Mouse (Mus musculus) heart, adult 2 months (tissue): ENCODE results near the gene Tm9sf2. TPM values are rescaled to one million over a fixed set of nuclear protein-coding genes. Genes with fewer than 3 reads are reported as not detected.
A peak's percentile ranks its signal among the peaks of the same experiment; 100 is the strongest.
"Not testable (repeated sequence)": the region's sequence is repeated elsewhere in the genome, so short reads cannot be mapped to it uniquely, and the experiment has no call there.

Experiments
- DNase-seq, 2 experiments: peaks; one replicate each; pipeline ENCODE4 v3.0.0; 2021
- H3K27ac ChIP-seq: fragments of 200-600 bp; 2 replicates; pipeline ENCODE4 v1.8.1; 2022
- H3K27me3 ChIP-seq: fragments of 200-500 bp; 2 replicates; pipeline ENCODE4 v1.6.1; 2012; ENCODE audit warnings: mild to moderate bottlenecking, low read length, inconsistent platforms, mixed read lengths; ENCODE audit not compliant: control insufficient read depth, insufficient read depth
- H3K36me3 ChIP-seq: fragments of 200-500 bp; 2 replicates; pipeline ENCODE4 v1.6.1; 2012; ENCODE audit warnings: low read length, inconsistent platforms; ENCODE audit not compliant: control insufficient read depth, insufficient read depth
- H3K4me1 ChIP-seq: fragments of 200-500 bp; 2 replicates; pipeline ENCODE4 v1.6.1; 2011; ENCODE audit warnings: low read length; ENCODE audit not compliant: control insufficient read depth, insufficient read depth
- H3K4me3 ChIP-seq: fragments of 200-600 bp; 2 replicates; pipeline ENCODE4 v1.8.1; 2022
- H3K79me2 ChIP-seq: fragments of 200-500 bp; replicated peaks from 2 replicates; pipeline ENCODE4 v1.6.1; 2012; ENCODE audit warnings: mild to moderate bottlenecking, inconsistent platforms, low read length, moderate library complexity, mixed read lengths; ENCODE audit not compliant: control insufficient read depth, insufficient read depth
- H3K9ac ChIP-seq: fragments of 200-500 bp; 2 replicates; pipeline ENCODE4 v1.6.1; 2012; ENCODE audit warnings: low read depth, mild to moderate bottlenecking, control low read depth, inconsistent platforms, low read length, mixed read lengths
- CTCF ChIP-seq: fragments of 200-600 bp; IDR thresholded peaks from 2 replicates; pipeline ENCODE4 v1.8.1; 2022; ENCODE audit warnings: antibody characterized with exemption, mild to moderate bottlenecking, moderate library complexity
- EP300 ChIP-seq: fragments of 200-500 bp; IDR thresholded peaks from 2 replicates; pipeline ENCODE4 v1.6.1; 2011; ENCODE audit warnings: low read depth, low read length, control low read depth; ENCODE audit not compliant: insufficient read depth
- POLR2A ChIP-seq: fragments of 200-500 bp; IDR thresholded peaks from 2 replicates; pipeline ENCODE4 v1.6.1; 2011; ENCODE audit warnings: mild to moderate bottlenecking, low read depth, low read length, control low read depth; ENCODE audit not compliant: insufficient read depth
- WGBS: fragments of 180-500 bp; shearing (Covaris S2); methylation state at CpG from one replicate; pipeline ENCODE4 v1.1.7; 2018; 5-methylcytosine and 5-hydroxymethylcytosine counted together
- intact Hi-C: fragments of 180-260 bp; cut with DNase I; formaldehyde crosslinking; loops from one replicate; pipeline ENCODE4 v1.15.1; 2025
- polyA plus RNA-seq: library from polyadenylated mRNA; depleted of rRNA; stranded (reverse); fragments of >200 nt; gene quantifications from 2 replicates; pipeline ENCODE4 v1.2.3, GENCODE M21; 2012
- total RNA-seq, 2 experiments: library from RNA; stranded (reverse); gene quantifications; 2 replicates each; pipeline ENCODE4 v1.2.3; 2021

Gene Tm9sf2
- total and polyA plus RNA-seq, 3 experiments, result 71.0 to 143 (median 121) TPM

DNA sequence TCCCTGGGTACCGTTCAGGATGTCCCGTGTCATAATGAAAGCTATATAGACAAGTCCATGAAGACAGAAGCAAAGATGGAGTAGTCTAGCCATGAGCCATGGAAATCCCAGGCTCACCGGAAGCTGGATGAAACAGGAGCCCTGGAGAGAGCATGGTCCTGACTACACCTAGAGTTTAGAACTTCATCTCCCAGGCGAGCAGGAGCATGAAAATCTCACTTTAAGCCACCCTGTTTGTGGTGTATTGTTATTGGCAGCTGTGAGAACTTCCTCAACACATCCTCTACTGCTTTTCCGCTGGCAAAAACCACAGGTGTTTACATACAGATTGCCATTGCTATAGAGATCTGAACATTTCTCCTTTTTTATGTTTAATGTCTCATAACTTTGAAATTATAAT lies 43.2 kb upstream of the Tm9sf2 start:
- 66% methylated on average over 5 of the region's 5 CpGs for WGBS
- no peak overlapping the region for H3K4me3 ChIP-seq
- peaks cover under 1% of the 10 kb centered on the region; the same call in 1 of the 2 replicates for H3K4me1 ChIP-seq
- no peak overlapping the region for H3K9ac ChIP-seq
- intact Hi-C loops, result loop anchor here (10.0 kb wide), 1 partner anchor 811 kb away; no protein-coding TSS in a partner anchor
- no peak for DNase-seq
- H3K79me2 ChIP-seq, result no peaks in the 10 kb centered on the region
- TF ChIP-seq EP300, result no peak
- no peaks in the 10 kb centered on the region for H3K36me3 ChIP-seq
- no peak overlapping the region for H3K27ac ChIP-seq
- H3K27me3 ChIP-seq, result no peaks in the 10 kb centered on the region

DNA sequence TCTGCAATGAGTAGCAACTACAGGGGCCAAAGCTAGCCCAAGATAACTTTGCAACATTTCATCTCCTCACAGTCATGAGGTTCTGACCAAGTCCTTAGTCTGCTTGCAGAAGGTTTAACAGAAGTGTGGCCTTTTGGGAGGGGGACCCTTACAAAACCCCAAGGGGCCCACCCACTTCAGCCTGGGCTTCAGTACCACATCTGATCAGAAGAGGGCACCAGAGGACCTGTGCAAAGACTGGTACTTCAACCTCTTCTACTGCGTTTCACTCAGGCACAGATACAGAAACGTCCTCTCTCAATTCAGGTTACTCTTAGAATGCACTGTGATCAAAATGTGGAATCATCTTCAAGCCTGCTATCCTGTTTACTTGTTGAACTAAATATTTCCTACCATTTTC lies 42.3 kb upstream of the Tm9sf2 start:
- Histone ChIP-seq H3K27ac (no peak overlapping the region), H3K9ac (no peak overlapping the region), H3K36me3 (no peaks in the 10 kb centered on the region), H3K4me3 (no peak overlapping the region), H3K4me1 (peaks cover 2% of the 10 kb centered on the region; the same call in 1 of the 2 replicates), H3K79me2 (no peaks in the 10 kb centered on the region), H3K27me3 (no peaks in the 10 kb centered on the region)
- 5% methylated on average over 2 of the region's 2 CpGs for WGBS
- TF ChIP-seq CTCF (no peak; the same call in 1 of the 2 replicates), EP300 (no peak), POLR2A (no peak)
- peak; percentile 52 to 83 for DNase-seq
- intact Hi-C loops, result loop anchor here (1.0 to 10.0 kb wide), 2 partner anchors 66 to 810 kb away; no protein-coding TSS in a partner anchor

DNA sequence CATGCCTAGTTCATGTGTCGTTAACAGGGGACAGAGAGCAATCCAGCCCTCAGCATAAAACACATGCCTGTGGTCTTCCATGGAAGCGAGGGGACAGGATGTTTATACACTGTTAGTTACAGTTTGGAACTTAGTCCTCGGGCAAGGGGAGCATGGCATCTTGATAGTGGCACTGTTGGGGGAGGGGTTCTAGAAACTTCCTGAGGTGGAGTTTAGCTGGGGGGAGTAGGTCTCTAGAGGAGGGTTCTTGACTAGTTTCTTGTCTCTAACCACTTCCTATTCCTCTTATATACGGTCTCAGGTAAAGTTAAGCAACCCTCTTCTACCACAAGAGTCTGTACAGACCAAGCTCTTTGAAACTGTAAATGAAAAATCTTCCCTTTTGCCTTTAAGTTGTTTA lies 40.6 kb upstream of the Tm9sf2 start:
- intact Hi-C loops, result loop anchor here (5.0 to 10.0 kb wide), 2 partner anchors 41 to 809 kb away; partner anchors contain the start of gene Tm9sf2
- no peak overlapping the region for H3K9ac ChIP-seq
- H3K4me3 ChIP-seq, result no peak overlapping the region
- DNase-seq, result no peak
- H3K27me3 ChIP-seq, result no peaks in the 10 kb centered on the region
- TF ChIP-seq CTCF (no peak), EP300 (no peak), POLR2A (no peak)
- no peaks in the 10 kb centered on the region for H3K79me2 ChIP-seq
- H3K27ac ChIP-seq, result no peak overlapping the region
- peaks cover 4% of the 10 kb centered on the region for H3K4me1 ChIP-seq
- 49% methylated on average over 4 of the region's 4 CpGs for WGBS
- H3K36me3 ChIP-seq, result no peaks in the 10 kb centered on the region

DNA sequence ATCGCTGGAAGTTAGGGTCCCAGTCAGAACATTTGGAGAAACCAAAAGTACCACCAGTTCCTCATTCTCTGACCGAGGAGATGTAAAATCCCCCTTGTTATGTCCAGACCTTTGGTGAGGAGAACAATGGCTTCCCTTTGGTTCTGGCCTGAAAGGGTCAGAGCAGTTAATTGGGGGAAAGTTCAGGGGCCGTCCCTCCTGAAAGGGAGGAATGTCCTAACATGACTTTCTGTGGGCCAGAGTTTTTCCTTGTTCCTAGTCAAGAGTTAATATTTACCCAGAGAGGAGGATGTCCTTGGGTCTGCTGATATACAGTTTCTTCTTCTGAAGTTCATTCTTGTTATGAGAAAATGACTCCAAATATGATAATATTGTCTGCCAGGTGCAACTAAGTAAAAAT lies 38.8 kb upstream of the Tm9sf2 start:
- H3K27ac ChIP-seq, H3K36me3 ChIP-seq, H3K27me3 ChIP-seq, H3K4me1 ChIP-seq, H3K79me2 ChIP-seq, H3K9ac ChIP-seq, H3K4me3 ChIP-seq, DNase-seq: not testable (repeated sequence)
- WGBS, result 70% methylated on average over 3 of the region's 3 CpGs
- intact Hi-C loops, result loop anchor here (5.0 to 10.0 kb wide), 2 partner anchors 39 to 807 kb away; partner anchors contain the start of gene Tm9sf2

DNA sequence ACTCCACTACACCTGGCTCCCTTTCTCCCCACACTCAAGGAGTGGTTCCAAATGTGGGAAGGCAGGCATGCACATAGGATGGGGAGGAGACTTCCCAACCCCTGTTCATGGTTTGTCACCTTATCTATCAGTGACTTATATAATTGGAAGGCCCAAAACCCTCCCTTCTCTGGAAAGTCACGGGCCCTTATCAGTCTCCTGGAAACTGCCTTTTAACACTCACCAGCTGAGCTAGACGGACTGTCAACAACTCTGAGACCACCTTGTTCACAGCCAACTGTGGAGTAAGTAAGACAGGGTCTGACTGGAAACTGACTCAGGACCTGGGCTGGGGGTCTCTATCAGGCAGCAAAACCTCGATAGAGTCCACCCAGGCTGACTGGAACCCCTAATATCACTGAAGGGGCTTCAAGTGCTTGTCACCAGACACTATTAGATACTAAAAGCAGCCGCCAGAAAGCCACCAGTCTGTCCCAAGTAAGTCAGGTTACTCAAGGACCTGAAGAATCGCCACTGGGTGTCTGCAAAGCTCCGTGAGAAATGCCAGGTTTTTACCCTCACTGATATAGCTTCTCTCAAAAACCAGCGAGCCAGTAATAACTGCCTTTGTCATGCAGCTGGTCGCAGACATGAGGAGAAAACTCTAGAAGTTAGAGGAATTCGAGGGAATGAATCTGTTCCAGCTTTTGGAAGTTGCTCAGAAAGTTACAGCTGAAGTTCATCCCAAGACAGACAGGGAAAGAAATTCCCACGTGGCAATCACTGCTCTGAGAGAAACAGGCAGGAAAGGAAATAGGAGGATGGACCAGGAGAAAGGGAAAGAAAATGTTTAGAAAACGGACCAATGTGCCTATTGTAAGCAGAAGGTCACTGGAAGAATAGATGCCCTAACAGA lies 37.8 kb upstream of the Tm9sf2 start:
- Histone ChIP-seq H3K27ac (peak overlapping the region; percentile 28; the same call in 1 of the 2 replicates), H3K27me3 (no peaks in the 10 kb centered on the region), H3K79me2 (no peaks in the 10 kb centered on the region), H3K36me3 (no peaks in the 10 kb centered on the region), H3K4me3 (no peak overlapping the region), H3K4me1 (peaks cover 4% of the 10 kb centered on the region), H3K9ac (no peak overlapping the region)
- intact Hi-C loops, result loop anchor here (5.0 to 10.0 kb wide), 2 partner anchors 38 to 806 kb away; partner anchors contain the start of gene Tm9sf2
- peak in 1 of 2 experiments; percentile 35 for DNase-seq
- TF ChIP-seq EP300, result no peak
- TF ChIP-seq CTCF, result peak; percentile 30; the same call in 1 of the 2 replicates
- TF ChIP-seq POLR2A, result no peak
- WGBS, result 24% methylated on average over 11 of the region's 11 CpGs

DNA sequence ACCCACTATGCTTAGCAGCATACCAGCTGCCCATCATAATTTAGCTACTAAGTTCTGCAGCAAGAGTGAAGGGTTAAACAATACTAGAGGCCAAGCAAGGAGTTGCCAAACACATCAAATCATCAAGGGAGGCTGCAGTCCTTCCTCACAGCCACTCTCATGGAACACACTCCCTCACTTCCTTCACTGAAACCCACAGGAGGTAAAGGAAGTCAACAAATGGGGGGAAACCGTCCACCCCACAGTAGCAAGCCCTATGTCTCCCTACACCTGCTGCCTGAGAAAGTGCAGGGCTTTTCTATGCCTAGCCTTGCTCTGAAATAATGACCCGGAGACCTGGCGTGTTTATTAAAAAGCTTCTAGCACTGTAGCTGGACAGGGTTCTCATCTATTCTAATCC lies 36.9 kb upstream of the Tm9sf2 start:
- TF ChIP-seq POLR2A (no peak), CTCF (no peak), EP300 (no peak)
- H3K36me3 ChIP-seq, result no peaks in the 10 kb centered on the region
- no peaks in the 10 kb centered on the region for H3K27me3 ChIP-seq
- intact Hi-C loops, result loop anchor here (5.0 to 10.0 kb wide), 2 partner anchors 37 to 805 kb away; partner anchors contain the start of gene Tm9sf2
- H3K9ac ChIP-seq, result no peak overlapping the region
- H3K27ac ChIP-seq, result no peak overlapping the region
- H3K4me1 ChIP-seq, result peaks cover 5% of the 10 kb centered on the region
- H3K4me3 ChIP-seq, result no peak overlapping the region
- no peak for DNase-seq
- WGBS, result 57% methylated on average over 3 of the region's 3 CpGs
- no peaks in the 10 kb centered on the region for H3K79me2 ChIP-seq
